Mouse (Mus musculus) forebrain, embryonic 11.5 days (tissue): ENCODE data around the gene Mrps6. TPM values are rescaled to one million over a fixed set of nuclear protein-coding genes. Genes with fewer than 3 reads are reported as not detected.

Experiments
- ATAC-seq: fragments of 200-750 bp; cut with Nextera tagmentation; replicated peaks from 2 replicates; pipeline ENCODE4 v1.8.0; 2017; ENCODE audit warnings: moderate TSS enrichment; ENCODE audit not compliant: low FRiP score
- DNase-seq: peaks from one replicate; pipeline ENCODE4 v3.0.0-alpha.2; 2017; ENCODE audit warnings: low spot score
- H3K27ac ChIP-seq: fragments of 300-500 bp; sonication (generic); 2 replicates; pipeline ENCODE4 v1.5.1; 2014; ENCODE audit warnings: low read depth, low read length
- H3K27me3 ChIP-seq: fragments of 300-500 bp; sonication (generic); 2 replicates; pipeline ENCODE4 v1.6.1; 2014; ENCODE audit warnings: mild to moderate bottlenecking, low read length, mixed read lengths; ENCODE audit not compliant: control insufficient read depth, insufficient read depth
- H3K36me3 ChIP-seq: fragments of 300-500 bp; sonication (generic); 2 replicates; pipeline ENCODE4 v1.6.1; 2014; ENCODE audit warnings: mild to moderate bottlenecking, low read length, moderate library complexity, mixed read lengths; ENCODE audit not compliant: control insufficient read depth, insufficient read depth
- H3K4me1 ChIP-seq: fragments of 300-500 bp; sonication (generic); replicated peaks from 2 replicates; pipeline ENCODE4 v1.6.1; 2014; ENCODE audit warnings: low read length, mixed read lengths; ENCODE audit not compliant: control insufficient read depth, insufficient read depth
- H3K4me2 ChIP-seq: fragments of 300-500 bp; sonication (generic); 2 replicates; pipeline ENCODE4 v1.6.1; 2014; ENCODE audit warnings: low read depth, mild to moderate bottlenecking, low read length, moderate library complexity, mixed read lengths; ENCODE audit not compliant: severe bottlenecking
- H3K4me3 ChIP-seq: fragments of 300-500 bp; sonication (generic); 2 replicates; pipeline ENCODE4 v1.5.1; 2014; ENCODE audit warnings: low read depth, low read length
- H3K9ac ChIP-seq: fragments of 300-500 bp; sonication (generic); 2 replicates; pipeline ENCODE4 v1.6.1; 2014; ENCODE audit warnings: low read length
- H3K9me3 ChIP-seq: fragments of 300-500 bp; sonication (generic); 2 replicates; pipeline ENCODE4 v1.6.1; 2016; ENCODE audit warnings: low read length, mixed read lengths; ENCODE audit not compliant: control insufficient read depth
- WGBS: fragments of 180-500 bp; shearing (Covaris S2); extraction: QIAGEN DNeasy Blood & Tissue Kit; methylation state at CpG from one replicate; pipeline ENCODE4 v1.1.7; 2014; 5-methylcytosine and 5-hydroxymethylcytosine counted together
- polyA plus RNA-seq: library from polyadenylated mRNA; unstranded; fragments of >200 nt; fragmentation: Nextera tagmentation; extraction: Ambion mirVana; gene quantifications from 2 replicates; pipeline ENCODE4 v1.2.1, GENCODE M21; 2014

Gene Mrps6
- polyA plus RNA-seq, result 116 and 117 TPM in 2 replicates

GRCm38 (mm10) chr16:92057852-92058643 is at the start of gene Mrps6, which contains the start of the genes Gm49711 and Slc5a3:
Gene Mrps6, plus strand, starts transcription at chr16:92058270.
Gene Gm49711, plus strand, starts transcription at chr16:92058316.
Gene Slc5a3, plus strand, starts transcription at chr16:92058322.
- Histone ChIP-seq H3K4me1 (peaks cover 2% of the 10 kb centered on the region; the same call in 1 of the 2 replicates), H3K27ac (peak within 1 kb of the TSS; percentile 50; the same call in 1 of the 2 replicates), H3K4me3 (peak within 1 kb of the TSS; percentile 88), H3K36me3 (peaks cover 3% of the 10 kb centered on the region; the same call in 1 of the 2 replicates), H3K4me2 (peak within 1 kb of the TSS; percentile 90), H3K9ac (peak within 1 kb of the TSS; percentile 80), H3K9me3 (no peaks in the 10 kb centered on the region; the same call in 1 of the 2 replicates), H3K27me3 (no peaks in the 10 kb centered on the region)
- peak; percentile 97 for DNase-seq
- peak; percentile 94 for ATAC-seq
- under 1% methylated on average over 76 of the region's 99 CpGs for WGBS

GRCm38 (mm10) chr16:92009586-92009985 is 48.5 kb upstream of the Mrps6 start:
- Histone ChIP-seq H3K4me1 (no peaks in the 10 kb centered on the region), H3K27ac (no peak overlapping the region), H3K36me3 (no peaks in the 10 kb centered on the region), H3K4me3 (no peak overlapping the region), H3K9me3 (no peaks in the 10 kb centered on the region), H3K27me3 (no peaks in the 10 kb centered on the region), H3K4me2 (no peak overlapping the region), H3K9ac (no peak overlapping the region)
- no peak for ATAC-seq
- DNase-seq, result no peak
- 89% methylated on average over 2 of the region's 2 CpGs for WGBS

GRCm38 (mm10) chr16:92016792-92017191 is 41.3 kb upstream of the Mrps6 start:
- 90% methylated on average over 8 of the region's 8 CpGs for WGBS
- Histone ChIP-seq H3K27ac (no peak overlapping the region), H3K9ac (no peak overlapping the region), H3K4me3 (no peak overlapping the region), H3K36me3 (no peaks in the 10 kb centered on the region), H3K27me3 (no peaks in the 10 kb centered on the region), H3K4me1 (peaks cover 2% of the 10 kb centered on the region; the same call in 1 of the 2 replicates), H3K4me2 (no peak overlapping the region), H3K9me3 (no peaks in the 10 kb centered on the region)
- DNase-seq (no peak), ATAC-seq (no peak)

GRCm38 (mm10) chr16:92019141-92020118 is 38.6 kb upstream of the Mrps6 start:
- H3K27ac ChIP-seq, result no peak overlapping the region
- no peaks in the 10 kb centered on the region for H3K27me3 ChIP-seq
- no peaks in the 10 kb centered on the region for H3K9me3 ChIP-seq
- H3K36me3 ChIP-seq, result no peaks in the 10 kb centered on the region
- peak overlapping the region; percentile 19; the same call in 1 of the 2 replicates for H3K4me3 ChIP-seq
- peak overlapping the region; percentile 58 for H3K9ac ChIP-seq
- DNase-seq, result peak; percentile 74
- peak overlapping the region; percentile 55 for H3K4me2 ChIP-seq
- WGBS, result 7% methylated on average over 26 of the region's 26 CpGs
- peaks cover 2% of the 10 kb centered on the region; the same call in 1 of the 2 replicates for H3K4me1 ChIP-seq
- ATAC-seq, result peak; percentile 89

DNA sequence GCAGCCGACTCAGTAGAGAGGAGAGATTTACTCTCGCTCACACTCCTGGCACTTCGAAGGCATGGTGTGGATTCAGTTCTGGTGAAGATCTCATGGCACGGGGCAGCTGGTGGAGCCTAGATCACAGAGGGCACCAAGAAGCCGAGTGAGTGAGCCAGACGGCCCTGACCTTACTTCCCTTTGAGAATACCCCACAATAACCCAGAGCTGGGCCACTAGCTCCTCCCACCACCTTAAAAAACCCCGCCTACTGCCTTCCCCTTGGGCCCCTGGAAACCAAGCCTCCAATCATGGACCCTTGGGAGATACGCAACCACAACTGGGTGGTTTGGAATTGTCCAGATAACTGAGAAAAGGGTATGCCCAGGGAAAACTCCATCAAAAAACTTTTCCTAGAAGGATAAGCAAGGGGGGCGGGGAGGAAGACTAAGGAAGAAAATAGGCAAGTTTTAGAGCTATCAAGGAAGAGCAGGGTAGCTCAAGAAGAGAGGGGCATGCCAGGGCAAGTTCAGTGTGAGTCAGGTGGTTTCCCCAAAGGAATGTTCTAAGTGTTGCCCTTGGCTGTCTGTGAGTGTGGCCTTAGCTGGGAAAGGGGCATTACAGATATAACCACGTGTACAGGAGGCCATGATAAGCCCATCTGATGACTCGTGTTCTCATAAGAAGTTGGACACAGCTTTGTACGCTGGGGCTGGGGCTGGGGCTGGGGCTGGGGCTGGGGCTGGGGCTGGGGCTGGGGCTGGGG is 36.2 kb upstream of the Mrps6 start:
- no peak for ATAC-seq
- Histone ChIP-seq H3K27ac (no peak overlapping the region), H3K4me3 (no peak overlapping the region), H3K36me3 (no peaks in the 10 kb centered on the region), H3K9me3 (no peaks in the 10 kb centered on the region), H3K4me2 (no peak overlapping the region), H3K27me3 (no peaks in the 10 kb centered on the region), H3K9ac (no peak overlapping the region), H3K4me1 (peaks cover 2% of the 10 kb centered on the region; the same call in 1 of the 2 replicates)
- DNase-seq, result no peak
- WGBS, result 89% methylated on average over 12 of the region's 12 CpGs

DNA sequence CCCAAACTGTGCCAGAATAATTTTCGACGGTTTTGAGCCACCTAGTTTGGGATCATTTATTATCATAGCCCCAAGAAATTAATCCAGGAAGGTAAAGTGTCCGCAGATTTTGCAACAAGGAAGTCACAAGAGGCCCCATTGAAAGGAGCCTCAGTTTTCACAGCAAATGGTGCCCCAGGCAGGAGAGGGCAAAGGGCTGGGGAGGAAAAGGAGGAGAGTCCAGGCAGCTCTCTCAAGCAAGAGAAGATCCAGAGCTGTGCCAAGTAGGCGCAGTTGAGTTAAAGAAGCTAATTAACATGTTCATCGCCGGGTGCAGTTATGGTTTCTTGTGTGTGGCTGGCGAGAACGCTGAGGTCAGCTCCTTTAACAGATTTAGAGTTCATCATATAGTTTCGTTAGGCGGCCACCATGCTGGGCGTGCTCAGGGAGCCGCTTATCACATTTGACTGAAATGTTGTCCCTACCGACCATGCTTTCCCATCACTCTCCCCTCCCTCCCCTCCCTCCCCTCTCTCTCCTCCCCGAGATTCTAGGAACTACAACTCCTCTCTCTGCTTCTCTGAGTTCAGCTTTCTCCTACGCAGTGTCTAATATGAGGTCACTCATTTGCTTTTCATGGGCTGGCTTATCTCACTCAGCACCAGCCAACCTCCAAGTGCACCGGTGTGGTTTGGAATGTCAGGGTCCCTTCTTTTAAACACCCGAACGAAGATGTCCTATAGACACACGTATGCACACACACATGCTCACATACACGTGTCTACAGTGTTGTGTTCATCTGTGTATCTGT is 35.4 kb upstream of the Mrps6 start:
- ATAC-seq, result no peak
- Histone ChIP-seq H3K27me3 (no peaks in the 10 kb centered on the region), H3K4me2 (no peak overlapping the region), H3K27ac (no peak overlapping the region), H3K36me3 (no peaks in the 10 kb centered on the region), H3K4me3 (no peak overlapping the region), H3K9ac (no peak overlapping the region), H3K9me3 (no peaks in the 10 kb centered on the region), H3K4me1 (peaks cover 2% of the 10 kb centered on the region; the same call in 1 of the 2 replicates)
- 76% methylated on average over 20 of the region's 20 CpGs for WGBS
- DNase-seq, result peak; percentile 38

GRCm38 (mm10) chr16:92033286-92033685 is 24.8 kb upstream of the Mrps6 start:
- no peaks in the 10 kb centered on the region for H3K27me3 ChIP-seq
- H3K27ac ChIP-seq, result no peak overlapping the region
- 89% methylated on average over 3 of the region's 3 CpGs for WGBS
- no peak overlapping the region for H3K4me2 ChIP-seq
- ATAC-seq (no peak), DNase-seq (no peak)
- no peaks in the 10 kb centered on the region for H3K9me3 ChIP-seq
- H3K4me3 ChIP-seq, result no peak overlapping the region
- no peaks in the 10 kb centered on the region for H3K36me3 ChIP-seq
- H3K9ac ChIP-seq, result no peak overlapping the region
- H3K4me1 ChIP-seq, result no peaks in the 10 kb centered on the region
